ENCODE assay signal across 19 mouse cellular contexts in the genomic region with DNA sequence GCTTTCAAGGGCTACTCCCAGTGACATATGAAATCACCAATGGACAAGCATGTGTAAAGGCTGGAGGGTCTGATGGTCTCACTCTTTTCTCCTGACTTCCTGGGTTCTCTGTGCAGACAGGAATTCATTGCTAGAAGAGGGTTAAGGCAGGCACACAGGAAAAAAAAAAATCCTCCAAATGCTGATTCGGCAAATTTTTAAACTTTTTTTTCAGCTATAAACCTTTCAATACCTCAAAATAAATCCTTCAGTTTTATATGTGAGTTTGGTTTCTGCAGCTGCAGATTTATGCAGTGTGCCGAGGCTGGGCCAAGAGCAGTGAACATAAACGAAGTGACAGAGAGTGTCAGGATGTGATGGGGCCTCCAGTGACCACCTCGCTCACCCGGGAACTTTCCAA.
DNase-seq lines count a peak whose midpoint lies in the region; ATAC-seq and TF ChIP-seq lines count a peak whose summit lies in the region.
"Had no signal": no experiment of that assay in that cellular context is flagged by ENCODE, and none has a peak within 500 bp of the region (broad histone marks: within the 10 kb centered on the region; RNA-seq: fewer than 3 reads in every experiment).

No protein-coding gene starts in this region.

- no peaks in the 10 kb centered on the region for H3K27me3 ChIP-seq in kidney, postnatal 0 days (ENCODE audit: insufficient read depth, low read length)
- no peaks in the 10 kb centered on the region for H3K27me3 ChIP-seq in midbrain, embryonic 10.5 days (ENCODE audit: low read depth, poor library complexity, severe bottlenecking)
- no peaks in the 10 kb centered on the region for H3K27me3 ChIP-seq in midbrain, embryonic 14.5 days (ENCODE audit: control insufficient read depth, insufficient read depth, low read length)

- no peak for TF ChIP-seq CTCF in kidney, postnatal 0 days (IDR thresholded peaks at IDR 0.05; ENCODE audit: low read depth)
- no peak for TF ChIP-seq CTCF in embryonic fibroblast, embryonic 13.5 days (IDR thresholded peaks at IDR 0.05; ENCODE audit: borderline replicate concordance, insufficient read depth, low read length)

- no peak for TF ChIP-seq POLR2A in embryonic fibroblast, embryonic 13.5 days (IDR thresholded peaks at IDR 0.05; ENCODE audit: low read depth, low read length)

- no peak overlapping the region for H3K9ac ChIP-seq in kidney, postnatal 0 days (ENCODE audit: low read depth, low read length)
- H3K9ac ChIP-seq in midbrain, embryonic 14.5 days (replicated peaks; ENCODE audit: low read length): no peak overlapping the region

- no peak overlapping the region for H3K4me2 ChIP-seq in kidney, postnatal 0 days (ENCODE audit: low read length)
- no peak overlapping the region for H3K4me2 ChIP-seq in midbrain, embryonic 14.5 days (ENCODE audit: low read length)

- DNase-seq in kidney, postnatal 0 days (ENCODE audit: low spot score): peak; percentile 24
- no peak for DNase-seq in kidney, postnatal 25 days
- DNase-seq in midbrain, embryonic 10.5 days (ENCODE audit: low spot score): no peak
- DNase-seq in midbrain, embryonic 14.5 days: no peak
- DNase-seq in adrenal gland, postnatal 4 days (ENCODE audit: low spot score in 2 of 2): no peak
- DNase-seq: adrenal gland, postnatal 14 days; cerebellum, adult 18-20 months; cerebellum, adult 9-11 months; cerebellum, postnatal 36 days; heart, adult 18-20 months had no signal

- H3K4me3 ChIP-seq in kidney, postnatal 0 days (replicated peaks; ENCODE audit: low read depth, low read length): no peak overlapping the region
- H3K4me3 ChIP-seq in midbrain, embryonic 10.5 days: no peak overlapping the region
- no peak overlapping the region for H3K4me3 ChIP-seq in midbrain, embryonic 14.5 days (replicated peaks; ENCODE audit: low read depth, low read length)
- H3K4me3 ChIP-seq in embryonic fibroblast, embryonic 13.5 days (ENCODE audit: insufficient read depth, low read length): no peak overlapping the region
- H3K4me3 ChIP-seq: erythroblast, embryonic 14.5 days; heart, embryonic 10.5 days had no signal

- no peaks in the 10 kb centered on the region for H3K36me3 ChIP-seq in kidney, postnatal 0 days (ENCODE audit: insufficient read depth, low read length)
- H3K36me3 ChIP-seq in midbrain, embryonic 10.5 days: no peaks in the 10 kb centered on the region
- H3K36me3 ChIP-seq in midbrain, embryonic 14.5 days (ENCODE audit: control insufficient read depth, insufficient read depth, low read length): no peaks in the 10 kb centered on the region
- H3K36me3 ChIP-seq: G1E; heart, embryonic 10.5 days had no signal

- 34% methylated on average over 5 of the region's 5 CpGs for WGBS in kidney, postnatal 0 days
- 76% methylated on average over 5 of the region's 5 CpGs for WGBS in midbrain, embryonic 10.5 days
- WGBS in midbrain, embryonic 14.5 days: 72% methylated on average over 5 of the region's 5 CpGs

- no peak overlapping the region for H3K27ac ChIP-seq in kidney, postnatal 0 days
- peak overlapping the region; percentile 46 for H3K27ac ChIP-seq in midbrain, embryonic 10.5 days (replicated peaks)
- no peak overlapping the region for H3K27ac ChIP-seq in midbrain, embryonic 14.5 days (replicated peaks; ENCODE audit: low read depth, low read length)
- H3K27ac ChIP-seq in embryonic fibroblast, embryonic 13.5 days (ENCODE audit: insufficient read depth, low read length): peak overlapping the region; percentile 89
- H3K27ac ChIP-seq: heart, embryonic 10.5 days had no signal

- no peaks in the 10 kb centered on the region for H3K9me3 ChIP-seq in kidney, postnatal 0 days (replicated peaks; ENCODE audit: low read length)
- H3K9me3 ChIP-seq in midbrain, embryonic 10.5 days (replicated peaks): no peaks in the 10 kb centered on the region
- no peaks in the 10 kb centered on the region for H3K9me3 ChIP-seq in midbrain, embryonic 14.5 days (ENCODE audit: control insufficient read depth, low read length)
- H3K9me3 ChIP-seq: heart, embryonic 10.5 days had no signal

- H3K4me1 ChIP-seq in kidney, postnatal 0 days (replicated peaks; ENCODE audit: insufficient read depth, low read length): peaks cover 3% of the 10 kb centered on the region; the same call in 1 of the 2 replicates
- peaks cover 41% of the 10 kb centered on the region for H3K4me1 ChIP-seq in midbrain, embryonic 10.5 days
- H3K4me1 ChIP-seq in midbrain, embryonic 14.5 days (ENCODE audit: control insufficient read depth, insufficient read depth, low read length): peaks cover 10% of the 10 kb centered on the region; the same call in 1 of the 2 replicates
- peaks cover 14% of the 10 kb centered on the region for H3K4me1 ChIP-seq in embryonic fibroblast, embryonic 13.5 days (ENCODE audit: control insufficient read depth, insufficient read depth, low read length)

- no peak for ATAC-seq in kidney, postnatal 0 days (replicated peaks; ENCODE audit: low FRiP score, low read depth)
- no peak for ATAC-seq in midbrain, embryonic 14.5 days (ENCODE audit: low FRiP score, low TSS enrichment)
- ATAC-seq: activated CD4-positive, CD25-positive, alpha-beta regulatory T cell, adult 4 months; forebrain, embryonic 16.5 days; hindbrain, embryonic 16.5 days; inflammation-experienced regulatory T-cells, adult 6 months; Patski had no signal

Comparison
In these comparisons a context has a peak if more than half of its experiments do, and no peak if none do; other contexts are left out.
1. H3K27ac ChIP-seq: peak in midbrain, embryonic 10.5 days (single experiment) and embryonic fibroblast, embryonic 13.5 days (single experiment); none in kidney, postnatal 0 days (single experiment) and midbrain, embryonic 14.5 days (single experiment).